Mouse (Mus musculus) CD4-positive naive resting alpha-beta T cell, adult 57 days (primary cell): ENCODE data around the gene Zfp981. TPM values are rescaled to one million over a fixed set of nuclear protein-coding genes. Genes with fewer than 3 reads are reported as not detected.

Source experiments
- total RNA-seq: library from RNA; stranded (reverse); gene quantifications from one replicate; pipeline ENCODE4 v1.2.4, GENCODE M21; 2023

The Zfp981 gene
- 0.98 TPM for total RNA-seq

GRCm38 (mm10) chr4:146501727-146502126 is at the start of gene Zfp981:
TSS of gene Zfp981 (plus strand) at chr4:146502027.

Other genes with a start within 250 kb of the Zfp981 start
- 2.8 TPM for gene Zfp992, start 53.0 kb upstream of the Zfp981 start, total RNA-seq
- gene Zfp993, start 108.9 kb downstream of the Zfp981 start, total RNA-seq: 1.4 TPM